Mouse (Mus musculus) limb, embryonic 11.5 days (tissue): ENCODE measurements around the gene Hist1h2bg. TPM values are rescaled to one million over a fixed set of nuclear protein-coding genes. Genes with fewer than 3 reads are reported as not detected.
A peak's percentile ranks its signal among the peaks of the same experiment; 100 is the strongest.
"Not testable (repeated sequence)": the region's sequence is repeated elsewhere in the genome, so short reads cannot be mapped to it uniquely, and the experiment has no call there.

Source experiments
- ATAC-seq: fragments of 200-750 bp; cut with Nextera tagmentation; 2 replicates; pipeline ENCODE4 v1.8.0; 2017; ENCODE audit warnings: low read depth; ENCODE audit not compliant: insufficient number of reproducible peaks, low FRiP score, low TSS enrichment
- DNase-seq: peaks from one replicate; pipeline ENCODE4 v3.0.0-alpha.2; 2015; ENCODE audit warnings: low spot score
- H3K27ac ChIP-seq: fragments of 300-500 bp; sonication (generic); replicated peaks from 2 replicates; pipeline ENCODE4 v1.5.1; 2014; ENCODE audit warnings: low read depth, mild to moderate bottlenecking, low read length
- H3K27me3 ChIP-seq: fragments of 300-500 bp; sonication (generic); 2 replicates; pipeline ENCODE4 v1.6.1; 2014; ENCODE audit warnings: mild to moderate bottlenecking, low read length, mixed read lengths; ENCODE audit not compliant: control insufficient read depth, insufficient read depth
- H3K36me3 ChIP-seq: fragments of 300-500 bp; sonication (generic); 2 replicates; pipeline ENCODE4 v1.6.1; 2014; ENCODE audit warnings: mild to moderate bottlenecking, low read length, moderate library complexity, mixed read lengths; ENCODE audit not compliant: control insufficient read depth, insufficient read depth
- H3K4me1 ChIP-seq: fragments of 300-500 bp; sonication (generic); 2 replicates; pipeline ENCODE4 v1.6.1; 2014; ENCODE audit warnings: low read length, mixed read lengths; ENCODE audit not compliant: control insufficient read depth, insufficient read depth
- H3K4me2 ChIP-seq: fragments of 300-500 bp; sonication (generic); 2 replicates; pipeline ENCODE4 v1.6.1; 2014; ENCODE audit warnings: low read depth, mild to moderate bottlenecking, moderate library complexity; ENCODE audit not compliant: severe bottlenecking
- H3K4me3 ChIP-seq: fragments of 300-500 bp; sonication (generic); 2 replicates; pipeline ENCODE4 v1.5.1; 2014; ENCODE audit warnings: low read depth, low read length
- H3K9ac ChIP-seq: fragments of 300-500 bp; sonication (generic); 2 replicates; pipeline ENCODE4 v1.6.1; 2014; ENCODE audit warnings: mild to moderate bottlenecking, low read length
- H3K9me3 ChIP-seq: fragments of 300-500 bp; sonication (generic); 2 replicates; pipeline ENCODE4 v1.6.1; 2016; ENCODE audit warnings: low read length; ENCODE audit not compliant: control insufficient read depth
- WGBS: fragments of 180-500 bp; shearing (Covaris S2); extraction: QIAGEN DNeasy Blood & Tissue Kit; methylation state at CpG from one replicate; pipeline ENCODE4 v1.1.7; 2014; 5-methylcytosine and 5-hydroxymethylcytosine counted together
- polyA plus RNA-seq: library from polyadenylated mRNA; unstranded; fragments of >200 nt; fragmentation: Nextera tagmentation; extraction: Ambion mirVana; gene quantifications from 2 replicates; pipeline ENCODE4 v1.2.1, GENCODE M21; 2014

Hist1h2bg gene
- polyA plus RNA-seq, 1 experiment from 2014 or later = 8.2 TPM

GRCm38 (mm10) chr13:23574546-23575170 is 3.5 kb downstream of the Hist1h2bg start:
- ATAC-seq, H3K4me1 ChIP-seq, H3K27me3 ChIP-seq, H3K9me3 ChIP-seq, H3K36me3 ChIP-seq: not testable (repeated sequence)
- peak overlapping the region; percentile 28 for H3K4me3 ChIP-seq
- peak overlapping the region; percentile 95 for H3K27ac ChIP-seq
- under 1% methylated on average over 6 of the region's 39 CpGs for WGBS
- H3K9ac ChIP-seq = peak overlapping the region; percentile 60; the same call in 1 of the 2 replicates
- peak; percentile 30 for DNase-seq
- peak overlapping the region; percentile 43; the same call in 1 of the 2 replicates for H3K4me2 ChIP-seq

- Histone ChIP-seq H3K9me3 (no peaks in the 10 kb centered on the region), H3K27me3 (no peaks in the 10 kb centered on the region), H3K36me3 (no peaks in the 10 kb centered on the region), H3K4me2 (peak within 1 kb of the TSS; percentile 69), H3K9ac (peak within 1 kb of the TSS; percentile 85), H3K27ac (peak within 1 kb of the TSS; percentile 94), H3K4me3 (peak within 1 kb of the TSS; percentile 45), H3K4me1 (peaks cover 5% of the 10 kb centered on the region; the same call in 1 of the 2 replicates)
- peak; percentile 68 for ATAC-seq
- under 1% methylated on average over 18 of the region's 18 CpGs for WGBS
- DNase-seq = peak; percentile 75
Observed at GRCm38 (mm10) chr13:23575271-23575851, 4.2 kb downstream of the Hist1h2bg start, which contains the start of gene Hist1h3d. TSS of gene Hist1h3d (plus strand) at chr13:23575763.

- WGBS = 2% methylated on average over 8 of the region's 40 CpGs
- not testable (repeated sequence) for H3K27me3 ChIP-seq, ATAC-seq, H3K9me3 ChIP-seq, H3K36me3 ChIP-seq, H3K4me1 ChIP-seq
- DNase-seq = peak; percentile 65
- Histone ChIP-seq H3K4me3 (peak overlapping the region; percentile 45), H3K4me2 (peak overlapping the region; percentile 69), H3K27ac (peak overlapping the region; percentile 94), H3K9ac (peak overlapping the region; percentile 85)
Observed at GRCm38 (mm10) chr13:23575864-23576313, 4.7 kb downstream of the Hist1h2bg start.

- WGBS = 4% methylated on average over 7 of the region's 7 CpGs
- Histone ChIP-seq H3K4me1 (peaks cover 7% of the 10 kb centered on the region; the same call in 1 of the 2 replicates), H3K27ac (peak overlapping the region; percentile 94), H3K4me3 (peak overlapping the region; percentile 45), H3K27me3 (no peaks in the 10 kb centered on the region), H3K9ac (peak overlapping the region; percentile 85), H3K4me2 (peak overlapping the region; percentile 69), H3K9me3 (no peaks in the 10 kb centered on the region), H3K36me3 (no peaks in the 10 kb centered on the region)
- DNase-seq (peak; percentile 76), ATAC-seq (no peak)
Observed at GRCm38 (mm10) chr13:23576351-23576881, 5.2 kb downstream of the Hist1h2bg start.

GRCm38 (mm10) chr13:23576906-23577639 is 5.9 kb downstream of the Hist1h2bg start:
- DNase-seq (peak; percentile 47), ATAC-seq (no peak)
- Histone ChIP-seq H3K9me3 (no peaks in the 10 kb centered on the region), H3K27ac (peak overlapping the region; percentile 94), H3K9ac (peak overlapping the region; percentile 85), H3K36me3 (no peaks in the 10 kb centered on the region), H3K4me2 (peak overlapping the region; percentile 69), H3K27me3 (no peaks in the 10 kb centered on the region), H3K4me1 (peaks cover 7% of the 10 kb centered on the region; the same call in 1 of the 2 replicates), H3K4me3 (peak overlapping the region; percentile 45)
- 59% methylated on average over 6 of the region's 6 CpGs for WGBS

GRCm38 (mm10) chr13:23577835-23578234 is 6.6 kb downstream of the Hist1h2bg start:
- Histone ChIP-seq H3K4me3 (no peak overlapping the region), H3K27me3 (no peaks in the 10 kb centered on the region), H3K4me2 (no peak overlapping the region), H3K4me1 (peaks cover 10% of the 10 kb centered on the region), H3K9ac (no peak overlapping the region), H3K9me3 (no peaks in the 10 kb centered on the region), H3K27ac (no peak overlapping the region), H3K36me3 (no peaks in the 10 kb centered on the region)
- DNase-seq = no peak
- WGBS = 97% methylated on average over 1 of the region's 1 CpGs
- ATAC-seq = no peak

GRCm38 (mm10) chr13:23581408-23582218 is 10.4 kb downstream of the Hist1h2bg start, which contains the start of gene Hist1h4d:
TSS of gene Hist1h4d (plus strand) at chr13:23581598.
- DNase-seq (peak; percentile 99), ATAC-seq (peak; percentile 89)
- WGBS = 0% methylated on average over 41 of the region's 43 CpGs
- Histone ChIP-seq H3K36me3 (no peaks in the 10 kb centered on the region), H3K9me3 (no peaks in the 10 kb centered on the region), H3K4me3 (peak within 1 kb of the TSS; percentile 54), H3K27ac (peak within 1 kb of the TSS; percentile 98), H3K27me3 (no peaks in the 10 kb centered on the region), H3K4me2 (peak within 1 kb of the TSS; percentile 82), H3K4me1 (peaks cover 11% of the 10 kb centered on the region), H3K9ac (peak within 1 kb of the TSS; percentile 83)
